Mouse (Mus musculus): ENCODE data around the gene Enox1. TPM values are rescaled to one million over a fixed set of nuclear protein-coding genes. Genes with fewer than 3 reads are reported as not detected.
A peak's percentile ranks its signal among the peaks of the same experiment; 100 is the strongest.

The Enox1 gene
- total RNA-seq, 1 experiment from 2014 or later = not detected

- no peak for ATAC-seq (replicated peaks; ENCODE audit: low read depth, poor library complexity, severe bottlenecking)
Measured at GRCm38 (mm10) chr14:77585031-77585800, 428.7 kb downstream of the Enox1 start.

GRCm38 (mm10) chr14:77586033-77586432 is 429.5 kb downstream of the Enox1 start:
- no peak for ATAC-seq (replicated peaks; ENCODE audit: low read depth, poor library complexity, severe bottlenecking)

GRCm38 (mm10) chr14:77587182-77587581 is 430.6 kb downstream of the Enox1 start:
- ATAC-seq (replicated peaks; ENCODE audit: low read depth, poor library complexity, severe bottlenecking) = no peak

- no peak for ATAC-seq (replicated peaks; ENCODE audit: low read depth, poor library complexity, severe bottlenecking)
Measured at GRCm38 (mm10) chr14:77593136-77593838, 436.7 kb downstream of the Enox1 start.

- no peak for ATAC-seq (replicated peaks; ENCODE audit: low read depth, poor library complexity, severe bottlenecking)
Measured at GRCm38 (mm10) chr14:77596216-77597175, 439.9 kb downstream of the Enox1 start.

- no peak for ATAC-seq (replicated peaks; ENCODE audit: low read depth, poor library complexity, severe bottlenecking)
Measured at GRCm38 (mm10) chr14:77599016-77599704, 442.6 kb downstream of the Enox1 start.

- ATAC-seq (replicated peaks; ENCODE audit: low read depth, poor library complexity, severe bottlenecking) = no peak
Measured at GRCm38 (mm10) chr14:77600773-77601172, 444.2 kb downstream of the Enox1 start.

GRCm38 (mm10) chr14:77601446-77601845 is 444.9 kb downstream of the Enox1 start:
- ATAC-seq (replicated peaks; ENCODE audit: low read depth, poor library complexity, severe bottlenecking) = no peak

- no peak for ATAC-seq (replicated peaks; ENCODE audit: low read depth, poor library complexity, severe bottlenecking)
Measured at GRCm38 (mm10) chr14:77608182-77608839, 451.7 kb downstream of the Enox1 start.

GRCm38 (mm10) chr14:77615201-77615600 is 458.6 kb downstream of the Enox1 start:
- no peak for ATAC-seq (replicated peaks; ENCODE audit: low read depth, poor library complexity, severe bottlenecking)

GRCm38 (mm10) chr14:77617250-77617649 is 460.7 kb downstream of the Enox1 start:
- ATAC-seq (replicated peaks; ENCODE audit: low read depth, poor library complexity, severe bottlenecking) = no peak

- ATAC-seq (replicated peaks; ENCODE audit: low read depth, poor library complexity, severe bottlenecking) = peak; percentile 47; the same call in 1 of the 2 replicates
Measured at GRCm38 (mm10) chr14:77618131-77618805, 461.7 kb downstream of the Enox1 start.

- no peak for ATAC-seq (replicated peaks; ENCODE audit: low read depth, poor library complexity, severe bottlenecking)
Measured at GRCm38 (mm10) chr14:77621473-77622264, 465.1 kb downstream of the Enox1 start.

- ATAC-seq (replicated peaks; ENCODE audit: low read depth, poor library complexity, severe bottlenecking) = no peak
Measured at GRCm38 (mm10) chr14:77626557-77627507, 470.3 kb downstream of the Enox1 start.

GRCm38 (mm10) chr14:77632466-77633171 is 476.1 kb downstream of the Enox1 start:
- no peak for ATAC-seq (replicated peaks; ENCODE audit: low read depth, poor library complexity, severe bottlenecking)

GRCm38 (mm10) chr14:77633172-77633542 is 476.6 kb downstream of the Enox1 start:
- no peak for ATAC-seq (replicated peaks; ENCODE audit: low read depth, poor library complexity, severe bottlenecking)
